Mouse (Mus musculus): Measurements from ENCODE around the gene Robo3.

- TF ChIP-seq CTCF (IDR thresholded peaks at IDR 0.05) = no peak
- TF ChIP-seq EP300 (IDR thresholded peaks at IDR 0.05) = no peak
Observed at GRCm38 (mm10) chr9:37383161-37383560, 49.9 kb downstream of the Robo3 start.
